Mouse (Mus musculus) lung, postnatal 36 days (tissue): ENCODE data around the gene Tmprss6.

Experiments
- DNase-seq: peaks from one replicate; pipeline ENCODE4 v3.0.0; 2022; ENCODE audit warnings: mixed read lengths

Gene Tmprss6

GRCm38 (mm10) chr15:78481448-78482000 is 13.1 kb upstream of the Tmprss6 start:
- DNase-seq = no peak

- DNase-seq = no peak
Observed at GRCm38 (mm10) chr15:78480991-78481390, 12.6 kb upstream of the Tmprss6 start.

GRCm38 (mm10) chr15:78480111-78480510 is 11.7 kb upstream of the Tmprss6 start:
- DNase-seq = no peak

- DNase-seq = no peak
Observed at GRCm38 (mm10) chr15:78479470-78479869, 11.0 kb upstream of the Tmprss6 start.

GRCm38 (mm10) chr15:78478073-78478472 is 9.6 kb upstream of the Tmprss6 start:
- no peak for DNase-seq

- no peak for DNase-seq
Observed at GRCm38 (mm10) chr15:78476878-78477277, 8.4 kb upstream of the Tmprss6 start.

- DNase-seq = no peak
Observed at GRCm38 (mm10) chr15:78475604-78476031, 7.2 kb upstream of the Tmprss6 start.

- no peak for DNase-seq
Observed at GRCm38 (mm10) chr15:78473442-78473841, 5.0 kb upstream of the Tmprss6 start.

GRCm38 (mm10) chr15:78471902-78472301 is 3.5 kb upstream of the Tmprss6 start:
- DNase-seq = no peak

GRCm38 (mm10) chr15:78470495-78471276 is 2.3 kb upstream of the Tmprss6 start:
- no peak for DNase-seq

- DNase-seq = no peak
Observed at GRCm38 (mm10) chr15:78467570-78467969, 864 bp downstream of the Tmprss6 start.

- no peak for DNase-seq
Observed at GRCm38 (mm10) chr15:78466809-78467208, 1.6 kb downstream of the Tmprss6 start.

GRCm38 (mm10) chr15:78462981-78463380 is 5.5 kb downstream of the Tmprss6 start:
- DNase-seq = no peak

- no peak for DNase-seq
Observed at GRCm38 (mm10) chr15:78457193-78457592, 11.2 kb downstream of the Tmprss6 start.

- no peak for DNase-seq
Observed at GRCm38 (mm10) chr15:78456051-78456450, 12.4 kb downstream of the Tmprss6 start.

GRCm38 (mm10) chr15:78455168-78455567 is 13.3 kb downstream of the Tmprss6 start:
- DNase-seq = no peak

GRCm38 (mm10) chr15:78452929-78453328 is 15.5 kb downstream of the Tmprss6 start:
- no peak for DNase-seq

GRCm38 (mm10) chr15:78451201-78451600 is 17.2 kb downstream of the Tmprss6 start:
- DNase-seq = no peak

GRCm38 (mm10) chr15:78450419-78450768 is 18.0 kb downstream of the Tmprss6 start:
- DNase-seq = no peak

- DNase-seq = peak; percentile 70
Observed at GRCm38 (mm10) chr15:78449694-78450418, 18.6 kb downstream of the Tmprss6 start.

- DNase-seq = no peak
Observed at GRCm38 (mm10) chr15:78449131-78449530, 19.3 kb downstream of the Tmprss6 start.

- peak; percentile 99 for DNase-seq
Observed at GRCm38 (mm10) chr15:78447746-78448535, 20.5 kb downstream of the Tmprss6 start.

GRCm38 (mm10) chr15:78447121-78447520 is 21.3 kb downstream of the Tmprss6 start:
- DNase-seq = no peak
